Mouse (Mus musculus) liver, adult 2 months (tissue): Measurements from ENCODE around the gene Cstf3.

ENCODE experiments used
- CTCF ChIP-seq: fragments of 200-500 bp; IDR thresholded peaks from 2 replicates; pipeline ENCODE4 v1.5.1; 2011; ENCODE audit warnings: low read depth, low read length, control low read depth
- POLR2A ChIP-seq: fragments of 200-500 bp; IDR thresholded peaks from 2 replicates; pipeline ENCODE4 v1.6.1; 2011; ENCODE audit warnings: low read length, control low read depth; ENCODE audit not compliant: insufficient read depth; ENCODE audit errors: extremely low read depth

- no peak for TF ChIP-seq CTCF
- TF ChIP-seq POLR2A: no peak
These were observed 8.9 kb upstream of the Cstf3 start for GRCm38 (mm10) chr2:104581281-104581879.
